Mouse (Mus musculus) limb, embryonic 15.5 days (tissue): Measurements from ENCODE around the gene Gtse1. TPM values are rescaled to one million over a fixed set of nuclear protein-coding genes. Genes with fewer than 3 reads are reported as not detected.
"Not testable (repeated sequence)": the region's sequence is repeated elsewhere in the genome, so short reads cannot be mapped to it uniquely, and the experiment has no call there.

Source experiments
- ATAC-seq: fragments of 200-750 bp; cut with Nextera tagmentation; 2 replicates; pipeline ENCODE4 v1.8.0; 2017; ENCODE audit warnings: low read depth, moderate TSS enrichment; ENCODE audit not compliant: insufficient number of reproducible peaks, low FRiP score, low TSS enrichment
- H3K27ac ChIP-seq: fragments of 300-500 bp; sonication (generic); 2 replicates; pipeline ENCODE4 v1.5.1; 2015; ENCODE audit warnings: moderate library complexity, mild to moderate bottlenecking, inconsistent platforms
- H3K27me3 ChIP-seq: fragments of 300-500 bp; sonication (generic); 2 replicates; pipeline ENCODE4 v1.6.1; 2015; ENCODE audit warnings: inconsistent platforms
- H3K36me3 ChIP-seq: fragments of 300-500 bp; sonication (generic); 2 replicates; pipeline ENCODE4 v1.6.1; 2015; ENCODE audit warnings: inconsistent platforms
- H3K4me1 ChIP-seq: fragments of 300-500 bp; sonication (generic); 2 replicates; pipeline ENCODE4 v1.6.1; 2015; ENCODE audit warnings: inconsistent platforms
- H3K4me2 ChIP-seq: fragments of 300-500 bp; sonication (generic); 2 replicates; pipeline ENCODE4 v1.6.1; 2015; ENCODE audit warnings: mild to moderate bottlenecking, inconsistent platforms
- H3K4me3 ChIP-seq: fragments of 300-500 bp; sonication (generic); 2 replicates; pipeline ENCODE4 v1.5.1; 2015; ENCODE audit warnings: mild to moderate bottlenecking, inconsistent platforms
- H3K9ac ChIP-seq: fragments of 300-500 bp; sonication (generic); 2 replicates; pipeline ENCODE4 v1.6.1; 2015; ENCODE audit warnings: inconsistent platforms
- H3K9me3 ChIP-seq: fragments of 300-500 bp; sonication (generic); 2 replicates; pipeline ENCODE4 v1.6.1; 2016; ENCODE audit warnings: inconsistent platforms
- WGBS: fragments of 180-500 bp; shearing (Covaris S2); methylation state at CpG from one replicate; pipeline ENCODE4 v1.1.7; 2015; 5-methylcytosine and 5-hydroxymethylcytosine counted together
- polyA plus RNA-seq: library from polyadenylated mRNA; unstranded; fragments of >200 nt; fragmentation: Nextera tagmentation; extraction: Ambion mirVana; gene quantifications from 2 replicates; pipeline ENCODE4 v1.2.1, GENCODE M21; 2015

Gene Gtse1
- polyA plus RNA-seq, 1 experiment from 2014 or later = 19.5 TPM

- Histone ChIP-seq H3K9me3 (no peaks in the 10 kb centered on the region), H3K4me3 (peak overlapping the region; percentile 64), H3K4me1 (peaks cover 17% of the 10 kb centered on the region), H3K36me3 (no peaks in the 10 kb centered on the region), H3K27ac (peak overlapping the region; percentile 73), H3K4me2 (peak overlapping the region; percentile 83), H3K9ac (peak overlapping the region; percentile 56), H3K27me3 (no peaks in the 10 kb centered on the region)
- WGBS = 41% methylated on average over 8 of the region's 8 CpGs
- no peak for ATAC-seq
Observed at GRCm38 (mm10) chr15:85832599-85832998, 26.9 kb upstream of the Gtse1 start.

- no peak for ATAC-seq
- H3K9ac ChIP-seq = no peak overlapping the region
- 54% methylated on average over 3 of the region's 3 CpGs for WGBS
- H3K4me2 ChIP-seq = no peak overlapping the region
- no peaks in the 10 kb centered on the region for H3K27me3 ChIP-seq
- peaks cover 17% of the 10 kb centered on the region for H3K4me1 ChIP-seq
- 0 out of 2 replicates have a peak, but pooled peaks cover 2% of the 10 kb centered on the region for H3K36me3 ChIP-seq
- H3K27ac ChIP-seq = no peak overlapping the region
- H3K4me3 ChIP-seq = no peak overlapping the region
- H3K9me3 ChIP-seq = no peaks in the 10 kb centered on the region
Observed at GRCm38 (mm10) chr15:85835335-85835734, 24.2 kb upstream of the Gtse1 start.

- Histone ChIP-seq H3K27ac (no peak overlapping the region), H3K36me3 (0 out of 2 replicates have a peak, but pooled peaks cover 2% of the 10 kb centered on the region), H3K4me1 (peaks cover 10% of the 10 kb centered on the region; the same call in 1 of the 2 replicates), H3K9me3 (no peaks in the 10 kb centered on the region), H3K9ac (no peak overlapping the region), H3K4me2 (no peak overlapping the region), H3K27me3 (no peaks in the 10 kb centered on the region), H3K4me3 (no peak overlapping the region)
- no peak for ATAC-seq
- 90% methylated on average over 5 of the region's 5 CpGs for WGBS
Observed at GRCm38 (mm10) chr15:85836887-85837286, 22.7 kb upstream of the Gtse1 start.

- no peak overlapping the region for H3K4me3 ChIP-seq
- WGBS = 42% methylated on average over 6 of the region's 6 CpGs
- no peak overlapping the region for H3K4me2 ChIP-seq
- H3K4me1 ChIP-seq = no peaks in the 10 kb centered on the region
- 0 out of 2 replicates have a peak, but pooled peaks cover 5% of the 10 kb centered on the region for H3K36me3 ChIP-seq
- no peaks in the 10 kb centered on the region for H3K27me3 ChIP-seq
- H3K27ac ChIP-seq = no peak overlapping the region
- H3K9me3 ChIP-seq = no peaks in the 10 kb centered on the region
- no peak for ATAC-seq
- H3K9ac ChIP-seq = no peak overlapping the region
Observed at GRCm38 (mm10) chr15:85840983-85841382, 18.6 kb upstream of the Gtse1 start.

GRCm38 (mm10) chr15:85841796-85842360, 17.7 kb upstream of the Gtse1 start:
- H3K4me3 ChIP-seq = no peak overlapping the region
- H3K27me3 ChIP-seq = no peaks in the 10 kb centered on the region
- H3K36me3 ChIP-seq = peaks cover 13% of the 10 kb centered on the region; the same call in 1 of the 2 replicates
- 73% methylated on average over 5 of the region's 5 CpGs for WGBS
- no peaks in the 10 kb centered on the region for H3K4me1 ChIP-seq
- no peak overlapping the region for H3K9ac ChIP-seq
- H3K27ac ChIP-seq = no peak overlapping the region
- no peak overlapping the region for H3K4me2 ChIP-seq
- H3K9me3 ChIP-seq = no peaks in the 10 kb centered on the region
- ATAC-seq = no peak

GRCm38 (mm10) chr15:85845071-85845470, 14.5 kb upstream of the Gtse1 start:
- Histone ChIP-seq H3K36me3 (peaks cover 14% of the 10 kb centered on the region; the same call in 1 of the 2 replicates), H3K4me3 (no peak overlapping the region), H3K4me2 (no peak overlapping the region), H3K9ac (no peak overlapping the region), H3K9me3 (no peaks in the 10 kb centered on the region), H3K27me3 (no peaks in the 10 kb centered on the region), H3K27ac (no peak overlapping the region), H3K4me1 (no peaks in the 10 kb centered on the region)
- no peak for ATAC-seq

- H3K4me2 ChIP-seq = no peak overlapping the region
- no peaks in the 10 kb centered on the region for H3K4me1 ChIP-seq
- H3K27ac ChIP-seq = no peak overlapping the region
- 82% methylated on average over 12 of the region's 12 CpGs for WGBS
- H3K27me3 ChIP-seq = no peaks in the 10 kb centered on the region
- H3K9me3 ChIP-seq = no peaks in the 10 kb centered on the region
- no peak overlapping the region for H3K4me3 ChIP-seq
- no peak overlapping the region for H3K9ac ChIP-seq
- ATAC-seq = no peak
- H3K36me3 ChIP-seq = peaks cover 5% of the 10 kb centered on the region; the same call in 1 of the 2 replicates
Observed at GRCm38 (mm10) chr15:85851656-85852392, 7.7 kb upstream of the Gtse1 start.

GRCm38 (mm10) chr15:85858980-85859489, 510 bp upstream of the Gtse1 start:
- 8% methylated on average over 15 of the region's 15 CpGs for WGBS
- Histone ChIP-seq H3K27me3 (no peaks in the 10 kb centered on the region), H3K4me1 (peaks cover 24% of the 10 kb centered on the region), H3K27ac (peak overlapping the region; percentile 75), H3K9me3 (no peaks in the 10 kb centered on the region), H3K4me2 (peak overlapping the region; percentile 89), H3K4me3 (peak overlapping the region; percentile 77), H3K9ac (peak overlapping the region; percentile 64), H3K36me3 (peaks cover 24% of the 10 kb centered on the region)
- no peak for ATAC-seq

GRCm38 (mm10) chr15:85865913-85866312, 6.4 kb downstream of the Gtse1 start:
- not testable (repeated sequence) for H3K27me3 ChIP-seq, H3K9me3 ChIP-seq, H3K4me1 ChIP-seq, H3K4me2 ChIP-seq, H3K4me3 ChIP-seq, H3K9ac ChIP-seq, H3K27ac ChIP-seq, ATAC-seq
- 90% methylated on average over 7 of the region's 7 CpGs for WGBS
- peaks cover 76% of the 10 kb centered on the region for H3K36me3 ChIP-seq

- ATAC-seq = no peak
- Histone ChIP-seq H3K36me3 (peaks cover 86% of the 10 kb centered on the region), H3K9ac (no peak overlapping the region), H3K9me3 (no peaks in the 10 kb centered on the region), H3K4me3 (no peak overlapping the region), H3K27me3 (no peaks in the 10 kb centered on the region), H3K27ac (no peak overlapping the region), H3K4me2 (no peak overlapping the region), H3K4me1 (no peaks in the 10 kb centered on the region)
- WGBS = 51% methylated on average over 6 of the region's 6 CpGs
Observed at GRCm38 (mm10) chr15:85867696-85868095, 8.2 kb downstream of the Gtse1 start.

- peaks cover 48% of the 10 kb centered on the region for H3K36me3 ChIP-seq
- no peaks in the 10 kb centered on the region for H3K27me3 ChIP-seq
Observed at GRCm38 (mm10) chr15:85877336-85877735, 17.8 kb downstream of the Gtse1 start.

GRCm38 (mm10) chr15:85878848-85879497, 19.4 kb downstream of the Gtse1 start, which contains the start of gene Trmu:
Trmu (plus strand) TSS chr15:85879312.
- Histone ChIP-seq H3K27me3 (no peaks in the 10 kb centered on the region), H3K4me1 (peaks cover 7% of the 10 kb centered on the region; the same call in 1 of the 2 replicates), H3K9me3 (no peaks in the 10 kb centered on the region), H3K27ac (peak within 1 kb of the TSS; percentile 88), H3K36me3 (peaks cover 50% of the 10 kb centered on the region), H3K4me3 (peak within 1 kb of the TSS; percentile 87), H3K4me2 (peak within 1 kb of the TSS; percentile 85), H3K9ac (peak within 1 kb of the TSS; percentile 91)
- WGBS = under 1% methylated on average over 50 of the region's 50 CpGs
- peak; percentile 93 for ATAC-seq

More at GRCm38 (mm10) chr15:85877336-85877735, 17.8 kb downstream of the Gtse1 start:
- WGBS = 91% methylated on average over 7 of the region's 7 CpGs
- Histone ChIP-seq H3K27ac (no peak overlapping the region), H3K4me3 (no peak overlapping the region), H3K4me1 (peaks cover 7% of the 10 kb centered on the region; the same call in 1 of the 2 replicates), H3K9ac (no peak overlapping the region), H3K4me2 (no peak overlapping the region), H3K9me3 (no peaks in the 10 kb centered on the region)
- no peak for ATAC-seq
